Mouse (Mus musculus) brown adipose tissue, adult 24 weeks (tissue): ENCODE measurements around the gene Vps13a. TPM values are rescaled to one million over a fixed set of nuclear protein-coding genes. Genes with fewer than 3 reads are reported as not detected.

Experiments used
- H3K27ac ChIP-seq: fragments of 200-500 bp; replicated peaks from 2 replicates; pipeline ENCODE4 v1.5.1; 2012; ENCODE audit warnings: low read depth, mild to moderate bottlenecking, low read length
- H3K4me1 ChIP-seq: fragments of 200-500 bp; 2 replicates; pipeline ENCODE4 v1.6.1; 2012; ENCODE audit warnings: low read length, mixed read lengths; ENCODE audit not compliant: control insufficient read depth, insufficient read depth, insufficient read length
- H3K4me3 ChIP-seq: fragments of 200-500 bp; 2 replicates; pipeline ENCODE4 v1.5.1; 2012; ENCODE audit warnings: low read depth, mild to moderate bottlenecking, low read length, moderate library complexity; ENCODE audit not compliant: insufficient read depth
- polyA plus RNA-seq: library from polyadenylated mRNA; stranded (reverse); fragments of >200 nt; gene quantifications from 2 replicates; pipeline ENCODE4 v1.2.4, GENCODE M21; 2012; ENCODE audit not compliant: missing spikeins, insufficient read depth, insufficient read length

Gene Vps13a
- polyA plus RNA-seq, 1 experiment: 26.2 TPM

DNA sequence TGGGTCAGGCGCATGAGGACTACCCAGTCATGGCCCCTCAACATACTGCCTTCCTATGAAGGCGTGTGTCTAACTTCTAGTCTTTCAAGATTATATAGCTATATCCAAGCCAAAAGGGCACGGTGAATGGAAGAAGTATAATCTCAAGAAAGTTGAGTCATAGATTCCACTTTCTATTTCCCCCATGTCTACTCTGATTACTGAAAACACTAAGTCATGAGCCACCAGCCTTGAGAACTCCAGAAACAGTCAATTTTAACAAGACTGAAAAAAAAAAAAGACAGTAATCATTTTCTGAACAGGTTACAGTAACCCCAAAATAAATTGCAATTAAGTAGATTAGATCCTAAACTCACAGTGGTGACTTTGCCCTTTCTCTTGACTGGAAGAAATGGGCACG is 95.8 kb downstream of the Vps13a start:
- H3K4me1 ChIP-seq: no peaks in the 10 kb centered on the region
- H3K27ac ChIP-seq: no peak overlapping the region
- H3K4me3 ChIP-seq: no peak overlapping the region

DNA sequence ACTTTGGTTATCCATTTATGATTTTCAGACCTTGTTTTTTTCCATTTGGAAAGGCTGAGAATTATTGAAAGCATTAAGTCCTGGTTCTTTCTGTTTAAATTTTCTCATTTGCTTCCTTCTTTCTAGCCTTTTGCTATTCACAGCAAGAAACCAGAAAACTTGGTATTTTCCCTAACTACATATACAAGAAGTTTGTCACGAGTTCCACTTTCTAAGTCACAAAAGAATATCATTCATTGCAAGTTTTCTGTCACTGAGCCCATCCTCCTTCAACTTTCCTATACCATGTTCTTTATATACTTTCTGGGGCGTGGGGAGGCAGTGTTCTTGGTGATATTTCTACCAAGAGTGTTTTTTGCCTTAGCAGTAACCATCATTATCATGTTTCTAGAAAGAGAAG is 96.5 kb downstream of the Vps13a start:
- Histone ChIP-seq H3K4me3 (no peak overlapping the region), H3K4me1 (no peaks in the 10 kb centered on the region)

DNA sequence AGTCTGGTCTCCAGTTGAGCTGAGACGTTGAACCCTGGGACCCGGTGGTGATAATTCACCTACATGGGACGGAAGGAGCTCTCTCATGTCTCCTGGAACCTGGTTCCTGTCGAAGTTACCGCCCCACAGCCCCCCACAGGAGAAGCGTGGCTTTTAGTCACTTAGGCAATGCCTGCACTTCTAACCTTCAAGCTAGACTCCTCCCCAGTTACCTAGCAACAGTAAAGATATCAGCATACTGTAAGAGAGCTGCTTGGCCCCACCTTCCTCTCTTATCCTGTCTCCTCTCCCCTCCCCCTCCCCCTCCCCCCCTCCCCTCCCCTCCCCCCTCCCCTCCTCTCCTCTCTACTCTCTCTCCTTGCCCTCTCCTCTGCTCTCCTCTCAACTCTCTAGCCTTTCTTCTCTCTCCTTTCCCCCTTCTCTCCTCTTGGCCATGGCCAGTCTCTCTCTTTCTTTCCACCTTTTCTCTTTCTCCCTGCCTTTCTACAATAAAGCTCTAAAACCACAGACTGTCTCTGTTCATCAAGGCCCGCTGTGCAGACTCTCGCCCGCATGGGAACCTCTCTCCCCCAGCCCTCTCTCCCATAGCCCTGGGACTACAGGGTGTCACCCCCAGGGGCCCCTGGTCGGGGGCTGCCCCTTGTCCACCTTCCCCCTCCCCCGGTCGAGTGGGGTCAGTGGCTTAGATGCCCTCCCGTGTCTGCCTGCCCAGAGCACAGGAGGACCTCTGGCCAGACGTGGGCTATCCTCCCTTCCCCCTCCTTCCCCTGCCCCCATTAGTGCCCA is 154.9 kb downstream of the Vps13a start:
- Histone ChIP-seq H3K4me1 (no peaks in the 10 kb centered on the region), H3K4me3 (no peak overlapping the region), H3K27ac (no peak overlapping the region)

More for the DNA sequence above, 96.5 kb downstream of the Vps13a start:
- no peak overlapping the region for H3K27ac ChIP-seq

DNA sequence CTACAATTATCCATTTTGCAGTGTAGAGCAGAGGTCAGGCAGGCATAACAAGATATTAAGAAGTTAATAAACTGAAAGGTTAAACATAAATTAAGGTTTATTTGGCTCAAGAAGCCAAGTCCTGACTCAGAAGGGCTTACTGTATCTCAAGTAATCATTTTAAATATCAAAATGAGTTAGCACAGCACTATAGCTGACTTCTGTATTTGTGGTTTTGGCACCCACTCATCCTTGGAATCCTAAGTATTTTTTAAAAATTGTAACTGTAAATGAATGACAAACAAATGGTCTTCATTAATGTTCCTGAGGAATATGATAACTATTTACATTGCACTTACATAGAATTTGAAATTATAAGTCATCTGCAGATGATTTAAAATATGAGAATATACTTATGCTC is 155.7 kb downstream of the Vps13a start:
- Histone ChIP-seq H3K4me1 (no peaks in the 10 kb centered on the region), H3K4me3 (no peak overlapping the region), H3K27ac (no peak overlapping the region)

DNA sequence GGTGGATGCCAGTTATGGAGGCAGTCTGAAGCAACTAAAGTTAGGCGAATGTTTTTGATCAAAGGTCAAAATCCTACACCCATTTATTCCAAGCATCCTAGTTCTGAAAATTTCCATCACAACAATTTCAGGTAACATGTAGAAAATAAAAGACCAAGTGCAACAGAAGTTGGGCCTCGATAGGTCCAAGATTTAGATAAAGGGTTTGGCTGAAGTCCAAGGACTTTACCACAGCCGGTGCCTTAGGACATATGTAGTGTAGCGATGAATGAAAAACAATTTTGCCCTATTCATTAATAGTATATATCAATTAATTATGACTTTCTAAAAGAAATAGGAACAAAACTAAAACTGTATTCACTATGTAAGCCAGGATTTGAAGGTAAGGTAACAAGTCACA is 157.6 kb downstream of the Vps13a start:
- H3K27ac ChIP-seq: no peak overlapping the region
- no peak overlapping the region for H3K4me3 ChIP-seq
- H3K4me1 ChIP-seq: no peaks in the 10 kb centered on the region

DNA sequence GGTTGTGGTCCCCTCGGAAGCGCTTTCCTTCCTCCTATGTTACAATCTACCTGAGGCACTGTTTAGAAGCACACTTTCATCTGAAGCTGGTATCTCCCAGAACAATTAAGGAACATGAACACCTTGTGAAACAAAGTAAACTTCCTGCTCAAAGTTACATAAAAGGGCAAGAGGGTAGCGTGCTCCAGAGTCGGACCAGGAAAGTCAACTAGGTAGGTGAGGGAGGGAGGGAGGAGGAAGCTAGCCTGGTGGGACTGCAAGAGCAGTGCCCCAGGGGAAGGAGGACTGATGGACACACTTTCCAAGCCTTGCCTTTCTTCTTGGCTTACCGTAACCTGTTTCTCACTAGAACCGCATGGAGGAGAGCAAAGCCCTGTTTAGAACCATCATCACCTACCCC is 173.1 kb downstream of the Vps13a start:
- Histone ChIP-seq H3K27ac (no peak overlapping the region), H3K4me3 (no peak overlapping the region), H3K4me1 (no peaks in the 10 kb centered on the region)

DNA sequence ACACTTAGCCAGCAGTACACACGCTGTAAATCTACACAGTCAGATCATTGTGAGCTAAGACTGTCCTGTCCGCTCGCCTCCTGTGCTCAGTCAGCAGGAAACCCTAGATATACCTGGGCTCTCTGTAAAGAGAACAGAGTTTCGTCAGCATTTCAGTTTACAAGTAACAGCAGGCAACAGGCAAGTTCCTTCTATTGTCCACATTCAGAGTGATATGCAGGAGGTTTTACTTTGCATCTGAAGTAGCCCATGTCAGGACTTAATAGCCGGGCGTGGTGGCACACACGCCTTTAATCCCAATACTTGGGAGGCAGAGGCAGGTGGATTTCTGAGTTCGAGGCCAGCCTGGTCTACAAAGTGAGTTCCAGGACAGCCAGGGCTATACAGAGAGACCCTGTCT is 178.7 kb downstream of the Vps13a start:
- Histone ChIP-seq H3K4me3 (no peak overlapping the region), H3K4me1 (no peaks in the 10 kb centered on the region), H3K27ac (no peak overlapping the region)

DNA sequence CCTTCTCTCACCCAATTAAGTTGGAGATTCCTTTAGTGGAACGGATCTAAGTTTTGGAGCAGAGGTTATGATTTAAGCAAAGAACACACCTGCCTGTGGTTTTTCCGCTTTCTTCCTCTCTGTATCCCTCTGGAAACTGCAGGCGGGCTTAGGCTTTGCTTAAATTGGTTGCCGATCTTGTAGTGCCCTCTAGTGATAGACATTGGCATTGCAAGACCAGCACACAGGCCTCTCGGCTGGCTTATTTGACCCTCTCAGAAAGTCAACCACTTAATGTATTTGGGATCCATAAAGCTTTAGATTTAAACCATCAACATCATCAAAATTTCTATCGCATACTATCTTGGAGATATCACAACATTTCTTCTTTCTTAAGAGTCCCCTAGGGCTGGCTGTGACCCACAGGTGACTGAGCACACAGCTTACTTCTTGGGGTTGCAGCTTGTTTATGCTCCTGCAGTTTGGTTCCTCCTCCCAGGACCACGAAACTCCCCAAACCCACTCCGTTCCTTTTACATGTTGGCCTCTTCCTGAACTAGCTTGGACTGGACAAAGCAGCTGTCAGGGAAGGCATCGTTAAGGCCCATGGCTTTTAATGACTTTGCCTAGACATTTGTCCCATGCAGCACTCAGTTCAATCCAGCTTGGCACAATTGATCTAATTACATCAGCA is 181.3 kb downstream of the Vps13a start:
- no peak overlapping the region for H3K27ac ChIP-seq
- no peaks in the 10 kb centered on the region for H3K4me1 ChIP-seq
- no peak overlapping the region for H3K4me3 ChIP-seq

DNA sequence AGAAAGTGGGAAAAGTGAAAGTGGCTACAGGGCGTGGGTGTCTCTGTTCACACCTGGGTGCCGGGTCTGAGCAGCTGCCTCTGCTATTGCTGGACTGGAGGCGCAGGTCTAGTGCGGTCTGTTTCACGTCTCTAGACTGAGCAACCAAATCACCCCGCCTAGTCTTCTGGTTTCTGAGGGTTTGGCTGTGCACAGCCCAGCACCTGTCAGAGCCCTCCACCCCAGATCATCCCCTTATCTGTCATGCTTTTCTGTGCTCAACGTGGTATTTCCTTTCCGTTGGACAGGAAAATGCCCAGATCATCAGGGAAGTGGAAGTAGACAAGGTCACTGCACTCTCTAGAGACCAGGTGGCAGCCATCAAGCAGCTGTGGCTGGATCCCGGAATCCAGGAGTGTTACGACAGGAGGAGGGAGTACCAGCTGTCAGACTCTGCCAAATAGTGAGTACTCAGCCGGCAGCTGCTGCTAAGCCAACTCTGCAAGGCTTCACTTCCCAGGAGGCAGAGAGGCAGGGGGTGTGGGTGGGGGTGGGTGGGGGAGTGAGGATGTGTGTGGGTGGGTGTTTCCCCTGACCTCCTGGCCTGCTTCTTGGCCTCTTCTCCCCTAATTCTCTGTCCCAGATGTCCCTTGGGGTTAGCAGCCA is 182.0 kb downstream of the Vps13a start:
- Histone ChIP-seq H3K4me1 (no peaks in the 10 kb centered on the region), H3K27ac (no peak overlapping the region), H3K4me3 (no peak overlapping the region)

DNA sequence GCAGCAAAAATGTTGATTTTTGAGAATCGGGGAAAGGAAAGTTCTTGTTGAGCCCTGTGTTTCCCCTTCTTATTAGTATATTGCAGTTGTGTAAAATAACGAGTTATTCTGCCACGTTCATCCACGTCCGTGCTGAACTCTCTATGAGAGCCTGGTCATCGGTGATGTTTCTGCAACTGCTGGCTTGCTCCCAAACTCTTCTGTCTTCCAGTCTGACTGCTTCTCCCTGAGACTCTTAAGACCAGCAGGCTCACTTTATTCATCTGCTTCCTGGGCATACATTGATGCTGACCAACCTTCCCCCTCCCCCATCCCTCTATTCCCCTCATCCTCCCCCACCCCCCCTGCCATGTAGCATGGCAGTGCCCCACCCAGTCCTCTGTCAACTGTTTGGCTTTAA is 183.5 kb downstream of the Vps13a start:
- H3K4me1 ChIP-seq: no peaks in the 10 kb centered on the region
- H3K4me3 ChIP-seq: no peak overlapping the region
- no peak overlapping the region for H3K27ac ChIP-seq

DNA sequence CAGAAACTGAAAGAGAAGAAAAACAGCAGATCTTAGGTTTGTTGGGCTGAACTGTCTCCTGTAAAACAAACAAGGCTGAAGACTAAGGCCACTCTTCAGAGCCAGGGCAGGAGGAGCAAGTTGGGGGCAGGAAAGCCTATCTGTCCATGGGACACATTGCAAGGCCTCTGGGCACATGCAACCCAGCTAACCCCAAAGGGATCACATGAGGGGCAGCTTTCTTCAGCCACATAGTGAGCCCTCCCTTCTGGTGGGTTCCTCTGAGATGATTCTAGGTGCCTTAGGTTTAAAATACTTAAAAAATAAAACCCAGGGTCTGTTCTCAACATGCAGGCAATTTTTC is 186.8 kb downstream of the Vps13a start:
- Histone ChIP-seq H3K4me3 (no peak overlapping the region), H3K4me1 (no peaks in the 10 kb centered on the region), H3K27ac (no peak overlapping the region)

DNA sequence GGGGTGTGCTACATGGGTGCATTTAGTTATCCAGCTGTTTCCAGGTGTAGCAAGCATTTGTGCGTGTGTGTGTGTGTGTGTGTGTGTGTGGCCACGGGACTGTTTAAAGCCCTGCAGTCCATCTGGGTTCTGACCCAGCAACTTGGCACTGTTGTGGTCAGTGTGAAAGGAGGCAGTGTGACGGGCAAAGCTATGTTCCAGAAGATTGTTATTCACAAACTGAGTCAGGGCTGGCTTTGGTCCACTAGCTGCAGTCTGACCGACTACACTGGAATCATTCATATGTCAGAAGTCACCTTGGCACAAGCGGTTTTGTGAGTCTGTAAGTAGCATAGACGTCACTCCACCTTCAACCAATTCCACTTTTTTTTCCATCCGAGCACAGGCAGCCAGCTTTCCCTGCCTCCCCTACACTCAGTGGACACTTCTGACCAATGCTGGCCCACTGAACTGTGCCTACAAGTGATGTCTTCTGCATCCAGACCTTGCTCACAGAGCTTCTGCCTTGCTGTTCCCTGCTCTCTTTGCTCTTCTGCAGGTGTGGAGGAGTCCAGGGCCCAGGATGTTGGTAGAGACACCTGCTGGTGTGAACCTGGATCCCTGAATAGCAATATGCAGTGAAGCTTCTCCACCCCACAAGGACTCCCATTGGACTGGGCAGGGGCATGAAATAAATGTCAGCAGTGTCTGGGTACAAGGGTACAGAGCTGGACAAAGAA is 187.3 kb downstream of the Vps13a start:
- Histone ChIP-seq H3K4me1 (no peaks in the 10 kb centered on the region), H3K27ac (no peak overlapping the region), H3K4me3 (no peak overlapping the region)

DNA sequence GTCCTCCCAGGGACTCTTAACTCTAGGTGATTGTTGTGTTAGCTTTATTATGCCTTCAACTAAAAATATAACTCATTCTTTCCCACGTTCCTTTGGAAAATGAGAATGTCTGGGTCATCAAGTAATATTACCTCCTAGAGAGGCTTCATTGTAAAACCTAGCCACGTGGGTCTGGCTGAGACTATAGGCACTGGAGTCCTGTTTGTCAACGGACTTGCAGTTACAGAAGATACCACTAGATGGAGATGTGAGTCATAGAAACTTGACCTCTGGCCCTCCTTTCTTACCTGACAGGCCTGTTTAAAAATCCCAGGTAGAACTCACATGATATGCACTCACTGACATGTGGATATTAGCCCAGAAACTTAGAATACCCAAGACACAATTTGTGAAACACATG is 195.4 kb downstream of the Vps13a start:
- H3K4me1 ChIP-seq: no peaks in the 10 kb centered on the region
- H3K27ac ChIP-seq: no peak overlapping the region
- H3K4me3 ChIP-seq: no peak overlapping the region

DNA sequence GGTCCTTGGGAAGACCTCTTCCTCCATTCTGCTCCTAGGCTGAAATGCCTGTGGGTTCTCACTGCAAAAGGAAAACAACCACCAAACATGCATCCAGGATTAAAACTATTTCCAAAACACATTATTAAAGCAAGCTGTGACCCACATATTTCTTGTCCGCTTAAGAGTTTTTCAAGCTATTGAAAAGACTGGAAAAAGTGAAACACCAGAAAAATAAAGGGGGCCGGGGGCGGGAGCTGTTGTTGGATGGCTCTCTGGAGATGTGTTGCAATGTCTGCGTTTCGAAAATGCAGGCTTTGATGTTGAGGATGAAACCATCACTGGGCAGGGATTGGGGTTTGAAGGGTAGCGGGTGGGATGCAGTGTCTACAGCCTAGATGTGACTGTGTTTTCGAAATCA is 196.2 kb downstream of the Vps13a start:
- Histone ChIP-seq H3K4me1 (no peaks in the 10 kb centered on the region), H3K4me3 (no peak overlapping the region), H3K27ac (no peak overlapping the region)

DNA sequence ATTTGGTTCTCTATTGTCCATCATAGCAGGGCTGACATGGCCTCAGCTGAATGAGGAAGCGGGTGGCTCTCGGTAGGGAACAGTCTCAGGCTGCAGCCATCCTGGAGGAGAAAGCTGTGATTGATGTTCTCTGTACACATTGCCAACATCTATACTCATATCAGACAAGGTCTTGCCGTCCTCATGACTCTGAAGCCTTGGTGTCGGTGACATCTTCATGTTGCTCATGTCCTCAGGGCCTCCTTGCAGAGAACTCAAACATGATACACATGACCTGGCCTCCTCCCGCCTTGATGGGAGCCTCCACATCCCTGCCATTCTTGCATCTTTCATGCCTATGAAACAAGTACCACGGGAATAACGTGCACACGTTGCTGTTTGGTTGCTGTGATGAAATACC is 200.2 kb downstream of the Vps13a start:
- H3K4me3 ChIP-seq: no peak overlapping the region
- no peaks in the 10 kb centered on the region for H3K4me1 ChIP-seq
- H3K27ac ChIP-seq: no peak overlapping the region
